Mouse (Mus musculus) induced T-regulatory cell, adult 2 months (primary cell): ENCODE results near the gene Dnah5.

Experiments
- DNase-seq: peaks from one replicate; pipeline ENCODE4 v3.0.0-alpha.2; 2012; ENCODE audit warnings: low read depth

Dnah5 gene

GRCm38 (mm10) chr15:28473749-28474390 lies 270.3 kb downstream of the Dnah5 start:
- DNase-seq: no peak

GRCm38 (mm10) chr15:28502820-28503219 lies 299.3 kb downstream of the Dnah5 start:
- DNase-seq: no peak

GRCm38 (mm10) chr15:28515176-28515575 lies 311.6 kb downstream of the Dnah5 start:
- DNase-seq: no peak
